Mouse (Mus musculus) heart, embryonic 14.5 days (tissue): ENCODE data around the gene Mcub. TPM values are rescaled to one million over a fixed set of nuclear protein-coding genes. Genes with fewer than 3 reads are reported as not detected.

Experiments
- ATAC-seq: fragments of 200-750 bp; cut with Nextera tagmentation; 2 replicates; pipeline ENCODE4 v1.8.0; 2017; ENCODE audit warnings: low read depth, moderate TSS enrichment; ENCODE audit not compliant: insufficient number of reproducible peaks, insufficient read depth, low FRiP score
- H3K27ac ChIP-seq, 2 experiments: fragments of 200-500 bp in 1 of 2; fragments of 300-500 bp in 1 of 2; sonication (generic) in 1 of 2; replicated peaks in 1 of 2; 2 replicates each; pipeline ENCODE4 v1.5.1; 2012 to 2014; ENCODE audit warnings: low read depth in 2 of 2, low read length in 2 of 2, control low read depth in 1 of 2, mild to moderate bottlenecking in 1 of 2, mixed read lengths in 1 of 2; ENCODE audit not compliant: control insufficient read depth in 1 of 2, insufficient read depth in 1 of 2
- H3K27me3 ChIP-seq: fragments of 300-500 bp; sonication (generic); 2 replicates; pipeline ENCODE4 v1.6.1; 2014; ENCODE audit warnings: mild to moderate bottlenecking, low read length, control low read depth; ENCODE audit not compliant: control insufficient read depth, insufficient read depth
- H3K36me3 ChIP-seq: fragments of 300-500 bp; sonication (generic); 2 replicates; pipeline ENCODE4 v1.6.1; 2014; ENCODE audit warnings: mild to moderate bottlenecking, control low read depth, low read length, mixed read lengths; ENCODE audit not compliant: control insufficient read depth, insufficient read depth
- H3K4me1 ChIP-seq, 2 experiments: fragments of 200-500 bp in 1 of 2; fragments of 300-500 bp in 1 of 2; sonication (generic) in 1 of 2; 2 replicates each; pipeline ENCODE4 v1.6.1; 2012 to 2014; ENCODE audit warnings: low read length in 2 of 2, control low read depth in 1 of 2, mixed read lengths in 1 of 2; ENCODE audit not compliant: control insufficient read depth in 2 of 2, insufficient read depth in 2 of 2
- H3K4me2 ChIP-seq: fragments of 300-500 bp; sonication (generic); 2 replicates; pipeline ENCODE4 v1.6.1; 2014; ENCODE audit warnings: mild to moderate bottlenecking, low read length
- H3K4me3 ChIP-seq, 2 experiments: fragments of 200-500 bp in 1 of 2; fragments of 300-500 bp in 1 of 2; sonication (generic) in 1 of 2; 2 replicates each; pipeline ENCODE4 v1.5.1; 2012 to 2014; ENCODE audit warnings: low read length in 2 of 2, mild to moderate bottlenecking in 2 of 2, control low read depth in 1 of 2, low read depth in 1 of 2, moderate library complexity in 1 of 2; ENCODE audit not compliant: control insufficient read depth in 1 of 2, insufficient read depth in 1 of 2
- H3K9ac ChIP-seq: fragments of 300-500 bp; sonication (generic); 2 replicates; pipeline ENCODE4 v1.6.1; 2014; ENCODE audit warnings: mild to moderate bottlenecking, low read length
- H3K9me3 ChIP-seq: fragments of 300-500 bp; sonication (generic); 2 replicates; pipeline ENCODE4 v1.6.1; 2016; ENCODE audit warnings: low read length, control low read depth; ENCODE audit not compliant: control insufficient read depth
- WGBS: fragments of 180-500 bp; shearing (Covaris S2); extraction: QIAGEN DNeasy Blood & Tissue Kit; methylation state at CpG from one replicate; pipeline ENCODE4 v1.1.7; 2014; 5-methylcytosine and 5-hydroxymethylcytosine counted together
- polyA plus RNA-seq: library from polyadenylated mRNA; unstranded; fragments of >200 nt; fragmentation: Nextera tagmentation; extraction: Ambion mirVana; gene quantifications from 2 replicates; pipeline ENCODE4 v1.2.1, GENCODE M21; 2014

Mcub gene
- polyA plus RNA-seq, 1 experiment from 2014 or later = 5.1 TPM

GRCm38 (mm10) chr3:129879131-129879757 is 90.8 kb downstream of the Mcub start:
- no peaks in the 10 kb centered on the region for H3K36me3 ChIP-seq
- H3K27me3 ChIP-seq = no peaks in the 10 kb centered on the region; the same call in 1 of the 2 replicates
- peak overlapping the region; percentile 90 for H3K4me2 ChIP-seq
- peak; percentile 48 for ATAC-seq
- peaks cover 6 to 13% of the 10 kb centered on the region in 2 experiments for H3K4me1 ChIP-seq
- H3K9ac ChIP-seq = peak overlapping the region; percentile 77
- H3K27ac ChIP-seq = peak overlapping the region in 1 of 2 experiments; percentile 79; a peak in 3 of 4 replicates
- H3K4me3 ChIP-seq = peak overlapping the region; percentile 70 to 91
- H3K9me3 ChIP-seq = no peaks in the 10 kb centered on the region
- 2% methylated on average over 24 of the region's 25 CpGs for WGBS

GRCm38 (mm10) chr3:129878405-129879021 is 91.5 kb downstream of the Mcub start, which contains the start of gene Pla2g12a:
Gene Pla2g12a, plus strand, starts transcription at chr3:129878606.
- ATAC-seq = peak; percentile 86

GRCm38 (mm10) chr3:129877327-129877726 is 92.7 kb downstream of the Mcub start:
- no peak for ATAC-seq
- no peaks in the 10 kb centered on the region for H3K36me3 ChIP-seq
- H3K4me3 ChIP-seq = no peak overlapping the region
- H3K4me2 ChIP-seq = no peak overlapping the region
- WGBS = 91% methylated on average over 10 of the region's 10 CpGs
- peaks cover 6 to 13% of the 10 kb centered on the region in 2 experiments for H3K4me1 ChIP-seq
- H3K9me3 ChIP-seq = no peaks in the 10 kb centered on the region
- no peaks in the 10 kb centered on the region; the same call in 1 of the 2 replicates for H3K27me3 ChIP-seq
- no peak overlapping the region for H3K27ac ChIP-seq
- H3K9ac ChIP-seq = no peak overlapping the region

More at GRCm38 (mm10) chr3:129878405-129879021, 91.5 kb downstream of the Mcub start, which contains the start of gene Pla2g12a:
- Histone ChIP-seq H3K36me3 (no peaks in the 10 kb centered on the region), H3K9me3 (no peaks in the 10 kb centered on the region), H3K4me3 (peak within 1 kb of the TSS; percentile 70 to 91), H3K27ac (peak within 1 kb of the TSS; percentile 70 to 79), H3K9ac (peak within 1 kb of the TSS; percentile 77), H3K4me2 (peak within 1 kb of the TSS; percentile 90), H3K4me1 (peaks cover 6 to 13% of the 10 kb centered on the region in 2 experiments), H3K27me3 (no peaks in the 10 kb centered on the region; the same call in 1 of the 2 replicates)
- under 1% methylated on average over 58 of the region's 66 CpGs for WGBS

Other genes starting within 250 kb of the Mcub start
- gene Egf, start 214.9 kb downstream of the Mcub start, polyA plus RNA-seq = 1.6 and 2.3 TPM in 2 replicates
- gene Lrit3, start 166.2 kb downstream of the Mcub start, polyA plus RNA-seq = not detected in 2 replicates
- gene Rrh, start 147.6 kb downstream of the Mcub start, polyA plus RNA-seq = not detected in 2 replicates
- 14.0 and 21.5 TPM in 2 replicates for gene Gar1, start 138.8 kb downstream of the Mcub start, polyA plus RNA-seq
- gene Cfi, start 134.3 kb downstream of the Mcub start, polyA plus RNA-seq = 2.7 and 3.4 TPM in 2 replicates
- 67.3 and 67.9 TPM in 2 replicates for gene Pla2g12a, start 91.6 kb downstream of the Mcub start, polyA plus RNA-seq
- 66.4 and 74.2 TPM in 2 replicates for gene Casp6, start 68.8 kb downstream of the Mcub start, polyA plus RNA-seq
- gene Sec24b, start 91.3 kb upstream of the Mcub start, polyA plus RNA-seq = 25.2 and 26.5 TPM in 2 replicates
- gene Col25a1, start 161.3 kb upstream of the Mcub start, polyA plus RNA-seq = 2.0 and 2.3 TPM in 2 replicates